Mouse (Mus musculus) layer of hippocampus, adult 18-20 months (tissue): Measurements from ENCODE around the gene Ercc6l. TPM values are rescaled to one million over a fixed set of nuclear protein-coding genes. Genes with fewer than 3 reads are reported as not detected.
"Not testable (repeated sequence)": the region's sequence is repeated elsewhere in the genome, so short reads cannot be mapped to it uniquely, and the experiment has no call there.

ENCODE experiments used
- DNase-seq, 2 experiments: peaks; one replicate each; pipeline ENCODE4 v3.0.0; 2022; ENCODE audit warnings: low spot score in 2 of 2
- total RNA-seq, 2 experiments: library from RNA; stranded (reverse); gene quantifications; 2 replicates each; pipeline ENCODE4 v1.2.3; 2021

Gene Ercc6l
- total RNA-seq, 2 experiments from 2014 or later: 0.10 to 0.12 TPM

DNA sequence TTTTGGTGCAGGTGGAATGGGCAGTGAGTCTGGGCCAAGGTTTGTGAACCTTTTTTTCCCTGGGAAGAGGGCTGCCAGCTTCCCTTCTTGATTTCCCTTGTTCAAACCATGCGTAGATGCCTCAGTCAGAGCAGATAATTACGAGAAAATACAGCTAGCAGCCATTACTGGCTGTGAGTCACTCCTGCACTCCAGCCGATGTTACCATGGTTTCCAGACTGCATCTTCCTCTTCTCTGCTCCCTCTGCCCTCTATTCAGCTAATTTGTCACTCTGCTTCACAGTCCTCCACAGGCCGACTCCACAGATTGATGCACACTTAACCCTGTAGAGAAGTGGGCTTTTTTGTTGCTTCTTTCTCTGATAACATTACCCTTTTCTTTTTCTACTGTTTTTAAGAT is 41.2 kb downstream of the Ercc6l start:
- DNase-seq: peak in 1 of 2 experiments; percentile 42

DNA sequence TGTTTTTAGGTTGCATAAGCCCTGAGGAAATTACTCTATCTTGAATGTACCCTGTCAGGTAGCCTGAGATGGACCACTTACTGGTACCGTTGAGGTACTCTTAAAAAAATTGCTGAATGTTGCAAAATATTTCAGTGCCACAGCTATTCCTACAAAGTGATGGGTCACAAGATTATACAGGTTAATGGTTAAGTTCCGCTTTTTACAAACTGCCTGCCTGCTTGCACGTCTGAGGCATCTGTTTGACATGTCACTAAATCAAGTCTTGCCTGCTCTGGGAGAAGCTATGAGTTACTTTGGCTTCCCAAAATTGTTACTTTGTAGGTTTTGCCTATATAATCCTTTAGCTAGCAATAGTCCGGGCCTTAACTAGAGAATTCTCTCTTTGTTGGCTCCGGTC is 47.5 kb downstream of the Ercc6l start:
- DNase-seq: not testable (repeated sequence)

DNA sequence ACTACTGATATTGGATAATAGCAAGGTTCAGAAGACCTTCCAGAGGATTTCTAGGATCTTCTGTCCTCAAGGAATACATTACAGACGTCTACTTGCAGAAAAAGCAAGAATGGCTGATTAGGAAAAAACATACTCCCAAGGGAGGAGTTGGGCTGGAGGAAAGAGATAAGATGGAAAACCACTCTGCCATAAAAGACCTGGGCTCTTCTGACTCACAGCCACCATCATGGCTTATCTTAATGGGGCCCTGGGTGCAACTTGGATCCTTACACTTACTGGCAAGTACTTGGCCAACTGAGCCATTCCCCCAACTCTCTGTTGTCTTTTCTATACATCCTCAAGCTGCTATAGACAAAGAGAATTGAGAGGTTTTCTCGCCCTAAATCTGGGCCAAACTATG is 53.1 kb downstream of the Ercc6l start:
- DNase-seq: not testable (repeated sequence)

DNA sequence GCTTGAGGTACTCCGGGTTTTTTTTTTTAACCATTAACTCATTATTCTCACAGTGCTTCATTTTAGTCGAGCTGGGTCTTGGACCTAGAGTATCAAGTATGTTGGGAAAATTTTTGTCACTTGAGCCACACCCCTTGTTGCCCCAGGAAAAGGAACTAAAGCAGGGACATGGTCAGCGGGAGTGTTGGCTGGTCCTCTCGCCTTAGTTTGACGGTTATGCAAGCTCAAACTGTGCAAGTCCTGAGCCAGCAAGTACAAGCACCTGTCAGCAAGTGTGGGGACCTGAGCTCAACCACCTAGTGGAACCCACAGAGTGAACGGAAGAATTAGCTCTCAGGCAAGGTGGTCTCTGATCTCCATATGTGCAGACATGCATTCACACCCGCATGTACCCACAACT is 55.0 kb downstream of the Ercc6l start:
- DNase-seq: no peak

DNA sequence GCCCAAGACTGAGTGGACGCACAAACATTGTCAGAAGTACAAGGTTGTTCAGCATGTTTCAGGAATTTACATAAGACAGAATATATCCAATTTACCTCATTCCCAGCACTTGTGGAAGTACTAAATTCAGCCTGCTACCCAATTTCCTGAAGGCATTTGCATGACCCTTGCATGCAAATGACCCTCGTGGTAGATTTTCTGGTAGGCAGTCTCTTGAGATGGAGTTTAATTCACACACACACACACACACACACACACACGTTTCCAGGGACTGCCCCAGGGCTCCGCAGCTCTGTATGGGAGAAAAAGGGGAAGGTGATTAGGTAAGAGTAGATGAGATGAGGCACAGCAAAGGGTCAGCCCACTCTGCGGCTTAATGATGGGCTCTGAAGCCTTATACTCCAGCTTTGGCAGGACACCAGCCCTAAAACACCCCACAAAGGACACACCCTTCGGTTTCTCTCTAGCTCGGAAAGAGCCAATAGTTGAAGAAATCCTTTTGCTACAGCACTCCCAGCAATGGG is 62.4 kb downstream of the Ercc6l start:
- no peak for DNase-seq

Other genes with a start within 250 kb of the Ercc6l start
- gene Rtl5, start 85.8 kb downstream of the Ercc6l start, total RNA-seq: 10 to 100 TPM in 1 of 2 experiments, 1 to 10 TPM in 1; 7.5 to 10.8 TPM
- gene Pin4, start 37.6 kb downstream of the Ercc6l start, total RNA-seq: 10 to 100 TPM; 27.1 to 28.3 TPM
- gene Rps4x, start 32.3 kb upstream of the Ercc6l start, total RNA-seq: 100 to 1,000 TPM; 433 to 518 TPM
- 1 to 10 TPM; 1.5 to 1.8 TPM for gene Cited1, start 95.1 kb upstream of the Ercc6l start, total RNA-seq